Mouse (Mus musculus): ENCODE measurements around the gene Tex13b. TPM values are rescaled to one million over a fixed set of nuclear protein-coding genes. Genes with fewer than 3 reads are reported as not detected.

The Tex13b gene
- polyA plus RNA-seq, 1 experiment from 2014 or later, result not detected

Other genes starting within 250 kb of the Tex13b start
- 103 and 111 TPM in 2 replicates for gene Tsc22d3, start 212.8 kb downstream of the Tex13b start, polyA plus RNA-seq (2015; fragmentation: Nextera tagmentation; extraction: Ambion mirVana)
- gene Mid2, start 148.8 kb downstream of the Tex13b start, polyA plus RNA-seq (2015; fragmentation: Nextera tagmentation; extraction: Ambion mirVana), result 6.6 and 7.8 TPM in 2 replicates
- 0.12 and 0.16 TPM in 2 replicates for gene Vsig1, start 94.2 kb upstream of the Tex13b start, polyA plus RNA-seq (2015; fragmentation: Nextera tagmentation; extraction: Ambion mirVana)
- gene Psmd10, start 143.3 kb upstream of the Tex13b start, polyA plus RNA-seq (2015; fragmentation: Nextera tagmentation; extraction: Ambion mirVana), result 49.9 and 50.0 TPM in 2 replicates
- 16.4 and 17.1 TPM in 2 replicates for gene Atg4a, start 143.5 kb upstream of the Tex13b start, polyA plus RNA-seq (2015; fragmentation: Nextera tagmentation; extraction: Ambion mirVana)